Mouse (Mus musculus): Measurements from ENCODE around the gene Azin2. TPM values are rescaled to one million over a fixed set of nuclear protein-coding genes. Genes with fewer than 3 reads are reported as not detected.
A peak's percentile ranks its signal among the peaks of the same experiment; 100 is the strongest.

Azin2 gene
- total RNA-seq, 1 experiment from 2014 or later, result 1.1 TPM

GRCm38 (mm10) chr4:128948137-128948674, 14.0 kb downstream of the Azin2 start:
- ATAC-seq (replicated peaks; ENCODE audit: low read depth, poor library complexity, severe bottlenecking), result peak; percentile 61; the same call in 1 of the 2 replicates

GRCm38 (mm10) chr4:128947326-128947933, 14.8 kb downstream of the Azin2 start:
- peak; percentile 48 for ATAC-seq (replicated peaks; ENCODE audit: low read depth, poor library complexity, severe bottlenecking)

- no peak for ATAC-seq (replicated peaks; ENCODE audit: low read depth, poor library complexity, severe bottlenecking)
Observed at GRCm38 (mm10) chr4:128946736-128947135, 15.5 kb downstream of the Azin2 start.

- ATAC-seq (replicated peaks; ENCODE audit: low read depth, poor library complexity, severe bottlenecking), result no peak
Observed at GRCm38 (mm10) chr4:128942346-128942745, 19.9 kb downstream of the Azin2 start.

GRCm38 (mm10) chr4:128935595-128935994, 26.6 kb downstream of the Azin2 start:
- ATAC-seq (replicated peaks; ENCODE audit: low read depth, poor library complexity, severe bottlenecking), result no peak

GRCm38 (mm10) chr4:128932783-128933182, 29.5 kb downstream of the Azin2 start:
- no peak for ATAC-seq (replicated peaks; ENCODE audit: low read depth, poor library complexity, severe bottlenecking)

- ATAC-seq (replicated peaks; ENCODE audit: low read depth, poor library complexity, severe bottlenecking), result peak; percentile 98
Observed at GRCm38 (mm10) chr4:128924841-128925606, 37.2 kb downstream of the Azin2 start.

- ATAC-seq (replicated peaks; ENCODE audit: low read depth, poor library complexity, severe bottlenecking), result no peak
Observed at GRCm38 (mm10) chr4:128923603-128924002, 38.6 kb downstream of the Azin2 start.

- no peak for ATAC-seq (replicated peaks; ENCODE audit: low read depth, poor library complexity, severe bottlenecking)
Observed at GRCm38 (mm10) chr4:128919106-128919505, 43.1 kb downstream of the Azin2 start.

- 0 out of 2 replicates have a peak, but pooled peaks have one; percentile 35 for ATAC-seq (replicated peaks; ENCODE audit: low read depth, poor library complexity, severe bottlenecking)
Observed at GRCm38 (mm10) chr4:128918187-128918586, 44.1 kb downstream of the Azin2 start.

- ATAC-seq (replicated peaks; ENCODE audit: low read depth, poor library complexity, severe bottlenecking), result no peak
Observed at GRCm38 (mm10) chr4:128917756-128918155, 44.5 kb downstream of the Azin2 start.

GRCm38 (mm10) chr4:128917119-128917518, 45.1 kb downstream of the Azin2 start:
- no peak for ATAC-seq (replicated peaks; ENCODE audit: low read depth, poor library complexity, severe bottlenecking)

GRCm38 (mm10) chr4:128913794-128914193, 48.4 kb downstream of the Azin2 start:
- peak; percentile 70 for ATAC-seq (replicated peaks; ENCODE audit: low read depth, poor library complexity, severe bottlenecking)

- ATAC-seq (replicated peaks; ENCODE audit: low read depth, poor library complexity, severe bottlenecking), result no peak
Observed at GRCm38 (mm10) chr4:128912085-128912484, 50.2 kb downstream of the Azin2 start.

GRCm38 (mm10) chr4:128910276-128911063, 51.8 kb downstream of the Azin2 start:
- no peak for ATAC-seq (replicated peaks; ENCODE audit: low read depth, poor library complexity, severe bottlenecking)

GRCm38 (mm10) chr4:128909378-128909831, 52.8 kb downstream of the Azin2 start:
- no peak for ATAC-seq (replicated peaks; ENCODE audit: low read depth, poor library complexity, severe bottlenecking)

GRCm38 (mm10) chr4:128908586-128909377, 53.5 kb downstream of the Azin2 start:
- ATAC-seq (replicated peaks; ENCODE audit: low read depth, poor library complexity, severe bottlenecking), result peak; percentile 88

- ATAC-seq (replicated peaks; ENCODE audit: low read depth, poor library complexity, severe bottlenecking), result no peak
Observed at GRCm38 (mm10) chr4:128907238-128907968, 54.8 kb downstream of the Azin2 start.

GRCm38 (mm10) chr4:128906757-128907156, 55.5 kb downstream of the Azin2 start:
- no peak for ATAC-seq (replicated peaks; ENCODE audit: low read depth, poor library complexity, severe bottlenecking)
